Mouse (Mus musculus): Measurements from ENCODE around the gene Masp2.
A peak's percentile ranks its signal among the peaks of the same experiment; 100 is the strongest.

Masp2 gene

GRCm38 (mm10) chr4:148602357-148603120 lies at the start of gene Masp2:
Gene Masp2 (plus strand): TSS chr4:148602554.
- DNase-seq (ENCODE audit: extremely low spot score, low spot score): no peak

DNA sequence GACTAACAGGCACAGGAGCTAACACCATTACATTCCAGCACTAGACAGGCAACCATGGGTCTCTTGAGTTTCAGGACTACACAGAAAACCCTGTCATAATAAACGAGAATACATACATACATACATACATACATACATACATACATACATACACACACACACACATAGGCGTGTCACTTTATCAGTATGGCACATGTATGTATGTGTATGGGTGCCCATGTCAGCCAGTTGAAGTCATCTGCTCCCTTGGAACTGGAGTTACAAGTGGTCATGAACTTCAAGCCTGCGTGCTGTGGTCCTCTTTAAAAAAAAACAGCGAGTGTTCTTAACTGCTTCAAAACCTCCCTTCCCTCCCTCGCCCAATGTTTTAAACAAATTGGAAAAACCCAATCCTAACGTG lies 44.6 kb upstream of the Masp2 start:
- DNase-seq (ENCODE audit: extremely low spot score, low spot score): no peak

- DNase-seq (ENCODE audit: extremely low spot score, low spot score): peak; percentile 88
These were observed 43.9 kb upstream of the Masp2 start, which contains the start of gene Exosc10 for GRCm38 (mm10) chr4:148558297-148559000. Gene Exosc10 (plus strand): TSS chr4:148558429.

DNA sequence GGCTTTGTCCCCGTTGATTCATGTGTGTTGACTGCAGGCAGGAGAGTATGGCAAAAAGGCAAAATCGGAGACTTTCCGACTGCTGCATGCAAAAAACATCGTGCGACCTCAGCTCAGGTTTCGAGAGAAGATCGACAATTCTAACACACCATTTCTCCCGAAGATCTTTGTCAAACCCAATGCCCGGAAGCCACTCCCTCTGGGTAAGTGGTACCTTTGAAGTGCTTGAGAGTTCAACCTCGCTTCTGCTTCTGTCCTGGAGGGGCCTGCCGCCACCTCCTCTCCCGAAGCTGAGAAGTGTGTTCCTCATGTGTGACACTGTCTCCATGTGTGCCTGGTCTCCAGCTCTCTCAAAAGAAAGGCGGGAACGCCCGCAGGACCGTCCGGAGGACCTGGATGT lies 39.7 kb upstream of the Masp2 start:
- no peak for DNase-seq (ENCODE audit: extremely low spot score, low spot score)

GRCm38 (mm10) chr4:148563595-148563994 lies 38.8 kb upstream of the Masp2 start:
- DNase-seq (ENCODE audit: extremely low spot score, low spot score): no peak

DNA sequence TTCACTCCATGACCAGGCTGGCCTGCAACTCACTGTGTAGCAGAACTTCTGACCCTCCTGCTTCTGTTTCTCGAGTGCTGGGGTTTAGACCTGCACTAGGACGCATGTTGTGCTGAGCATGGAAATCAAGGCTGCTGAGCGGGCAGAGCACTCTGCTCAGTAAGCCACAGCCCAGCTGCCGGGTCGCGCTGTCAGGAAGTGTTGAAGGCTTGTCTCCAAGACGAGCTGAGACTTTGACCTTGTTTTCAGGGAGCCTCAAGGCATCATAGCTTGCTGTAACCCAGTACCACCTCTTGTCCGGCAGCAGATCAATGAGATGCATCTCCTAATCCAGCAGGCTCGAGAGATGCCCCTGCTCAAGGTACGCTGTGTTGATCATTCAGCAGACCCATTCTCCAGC lies 32.2 kb upstream of the Masp2 start:
- DNase-seq (ENCODE audit: extremely low spot score, low spot score): no peak

GRCm38 (mm10) chr4:148570693-148571295 lies 31.6 kb upstream of the Masp2 start:
- DNase-seq (ENCODE audit: extremely low spot score, low spot score): no peak

DNA sequence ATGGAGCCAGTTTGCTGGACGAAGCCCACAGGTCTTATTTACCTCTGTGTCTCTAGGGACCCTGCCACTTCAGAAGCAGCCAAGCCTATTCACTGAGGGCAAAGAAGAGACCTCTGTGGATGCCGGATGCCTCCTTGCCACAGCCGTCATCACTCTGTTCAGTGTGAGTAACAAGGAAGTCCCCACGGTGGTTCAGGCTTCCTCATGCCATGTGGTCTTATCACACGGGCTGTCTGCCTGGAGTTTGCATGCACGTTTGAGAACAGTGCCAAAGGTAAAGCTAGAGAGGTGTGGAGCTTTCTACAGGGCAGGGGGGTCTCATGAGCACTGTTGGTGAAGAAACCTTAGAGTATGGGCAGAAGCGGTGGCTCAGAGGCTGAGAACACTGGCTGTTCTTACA lies 29.1 kb upstream of the Masp2 start:
- DNase-seq (ENCODE audit: extremely low spot score, low spot score): no peak

GRCm38 (mm10) chr4:148580765-148581164 lies 21.6 kb upstream of the Masp2 start:
- DNase-seq (ENCODE audit: extremely low spot score, low spot score): no peak

DNA sequence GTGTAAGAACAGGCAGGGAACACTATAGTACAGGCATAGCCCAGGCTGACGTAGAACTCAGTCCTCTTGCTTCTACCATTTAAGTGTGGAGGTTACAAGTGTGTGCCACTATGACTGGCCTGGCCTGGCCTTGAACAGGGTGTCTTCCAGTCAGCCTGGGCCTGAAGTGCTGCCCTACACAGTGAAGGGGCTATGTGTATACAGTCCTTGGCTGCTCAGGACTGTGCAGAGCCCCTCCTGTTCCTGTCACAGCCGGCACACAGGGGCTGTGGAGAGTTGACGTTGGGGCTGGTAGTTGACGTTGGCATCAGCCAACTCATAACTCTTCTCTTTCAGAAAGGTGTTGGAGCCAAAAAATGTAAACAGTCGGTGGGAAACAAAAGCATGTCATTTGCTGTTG lies 20.9 kb upstream of the Masp2 start:
- no peak for DNase-seq (ENCODE audit: extremely low spot score, low spot score)

- no peak for DNase-seq (ENCODE audit: extremely low spot score, low spot score)
These were observed 19.1 kb upstream of the Masp2 start for GRCm38 (mm10) chr4:148583257-148583656.

DNA sequence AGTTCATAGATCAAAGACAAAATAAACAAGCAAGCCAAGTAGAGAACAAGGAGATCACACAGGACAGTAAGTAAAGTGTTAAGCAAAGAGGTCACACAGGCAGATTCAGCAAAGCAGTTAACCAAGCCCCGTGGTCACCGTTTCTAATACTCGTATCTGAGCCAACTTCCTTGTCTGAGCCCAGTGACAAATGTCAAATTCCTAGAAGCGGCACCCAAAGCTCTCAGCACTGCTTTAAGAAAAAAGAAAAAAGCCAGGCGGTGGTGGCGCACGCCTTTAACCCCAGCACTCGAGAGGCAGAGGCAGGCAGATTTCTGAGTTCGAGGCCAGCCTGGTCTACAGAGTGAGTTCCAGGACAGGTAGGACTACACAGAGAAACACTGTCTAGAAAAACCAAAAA lies 15.7 kb upstream of the Masp2 start:
- no peak for DNase-seq (ENCODE audit: extremely low spot score, low spot score)

GRCm38 (mm10) chr4:148588793-148589192 lies 13.6 kb upstream of the Masp2 start:
- no peak for DNase-seq (ENCODE audit: extremely low spot score, low spot score)

DNA sequence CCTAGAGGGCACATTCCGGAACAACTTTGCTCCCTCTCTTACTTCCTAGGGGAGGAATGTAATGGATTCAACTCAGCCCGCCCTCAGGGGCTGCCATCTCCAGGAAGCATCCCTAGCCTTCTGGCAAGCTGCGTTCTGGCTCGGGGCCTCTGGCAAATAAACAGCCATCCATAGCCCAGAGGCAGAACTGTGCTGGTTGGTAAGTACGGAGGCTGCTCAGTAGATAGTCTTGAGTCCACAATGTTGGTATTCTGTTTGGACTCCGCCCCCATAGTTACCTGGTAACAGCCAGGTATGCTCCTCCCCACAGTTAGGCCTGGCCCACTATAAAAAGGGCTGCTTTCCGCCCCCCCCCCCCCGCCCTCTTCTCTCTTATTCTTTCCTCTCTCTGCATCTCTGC lies 12.8 kb upstream of the Masp2 start:
- DNase-seq (ENCODE audit: extremely low spot score, low spot score): no peak

DNA sequence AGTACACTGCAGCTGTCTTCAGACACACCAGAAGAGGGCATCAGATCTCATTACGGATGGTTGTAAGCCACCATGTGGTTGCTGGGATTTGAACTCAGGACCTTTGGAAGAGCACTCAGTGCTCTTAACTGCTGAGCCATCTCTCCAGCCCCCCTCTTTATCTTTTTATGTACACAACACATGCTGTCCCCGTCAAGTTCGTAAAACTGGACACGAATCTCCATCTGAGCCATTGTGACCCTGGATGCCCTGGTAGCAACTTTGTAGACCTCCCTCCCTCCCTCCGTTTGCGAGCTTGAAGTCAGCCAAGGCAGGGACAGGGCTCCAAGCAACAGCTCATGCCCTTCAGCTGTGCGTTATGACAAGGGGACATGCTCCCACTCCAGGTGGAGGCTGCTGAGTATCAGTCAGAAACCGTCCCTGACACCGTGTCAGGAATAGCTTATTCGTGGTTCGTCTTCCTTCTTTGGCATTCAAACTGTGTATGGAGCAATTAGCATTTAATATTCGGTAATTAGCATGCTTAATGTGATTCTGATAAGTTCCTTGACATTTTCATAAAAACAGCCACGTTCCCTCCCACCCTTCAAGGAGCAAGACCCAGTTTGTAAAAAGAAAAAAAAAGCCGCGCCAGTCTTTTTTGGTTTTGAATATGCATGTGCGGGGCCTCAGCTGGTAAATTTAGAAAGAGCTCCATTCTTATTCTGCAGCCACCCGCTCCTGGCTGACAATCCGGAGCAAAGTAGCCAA lies 11.8 kb upstream of the Masp2 start:
- DNase-seq (ENCODE audit: extremely low spot score, low spot score): peak; percentile 55

- peak; percentile 94 for DNase-seq (ENCODE audit: extremely low spot score, low spot score)
These were observed 11.2 kb upstream of the Masp2 start, which contains the start of gene Srm for GRCm38 (mm10) chr4:148591171-148591630. Gene Srm (plus strand): TSS chr4:148591503.

DNA sequence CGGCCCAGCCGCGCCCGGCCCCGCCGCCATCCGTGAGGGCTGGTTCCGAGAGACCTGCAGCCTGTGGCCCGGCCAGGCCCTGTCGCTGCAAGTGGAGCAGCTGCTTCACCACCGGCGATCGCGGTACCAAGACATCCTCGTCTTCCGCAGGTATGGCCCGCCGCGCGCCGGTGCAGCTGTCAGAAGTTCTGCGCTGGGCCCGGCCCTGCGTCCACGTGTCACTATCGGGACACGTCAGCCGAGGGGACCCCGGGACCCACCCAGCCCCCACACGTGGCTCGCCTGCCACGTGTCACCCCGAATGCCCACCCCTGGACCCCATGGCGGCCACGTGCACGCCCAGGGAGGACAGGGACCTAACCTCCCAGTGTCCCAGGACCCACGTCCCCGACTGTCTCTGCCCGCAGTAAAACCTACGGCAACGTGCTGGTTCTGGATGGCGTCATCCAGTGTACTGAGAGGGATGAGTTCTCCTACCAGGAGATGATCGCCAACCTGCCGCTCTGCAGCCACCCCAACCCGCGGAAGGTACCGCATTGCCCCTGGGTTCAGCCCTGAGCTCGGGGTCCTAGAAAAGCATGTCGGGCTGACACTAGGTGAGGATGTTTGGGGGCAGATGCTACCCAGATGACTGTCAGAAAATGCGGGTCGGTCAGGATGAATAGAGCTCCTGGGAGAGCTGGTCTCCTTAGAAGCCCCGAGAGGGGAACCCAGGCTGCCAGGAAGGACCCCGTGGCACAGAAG lies 10.5 kb upstream of the Masp2 start:
- peak; percentile 38 for DNase-seq (ENCODE audit: extremely low spot score, low spot score)

DNA sequence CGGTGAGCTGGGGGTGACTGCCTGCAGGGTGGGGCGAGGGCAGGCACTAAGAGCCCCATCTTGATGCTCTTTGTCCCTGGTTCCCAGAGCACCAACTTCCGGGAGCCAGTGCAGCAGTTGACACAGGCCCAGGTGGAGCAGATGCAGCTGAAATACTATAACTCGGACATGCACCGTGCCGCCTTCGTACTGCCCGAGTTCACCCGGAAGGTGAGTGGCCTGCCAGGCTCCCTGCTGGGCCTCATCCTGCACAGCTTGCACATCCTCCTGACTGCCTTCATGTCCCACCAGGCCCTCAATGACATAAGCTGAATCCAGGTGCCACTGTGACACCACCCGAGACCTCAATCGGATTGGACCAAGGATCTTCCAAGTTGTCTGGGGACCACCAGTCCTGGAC lies 8.4 kb upstream of the Masp2 start:
- DNase-seq (ENCODE audit: extremely low spot score, low spot score): no peak

- DNase-seq (ENCODE audit: extremely low spot score, low spot score): no peak
These were observed 6.4 kb upstream of the Masp2 start for GRCm38 (mm10) chr4:148595916-148596315.

GRCm38 (mm10) chr4:148596731-148597130 lies 5.6 kb upstream of the Masp2 start:
- DNase-seq (ENCODE audit: extremely low spot score, low spot score): no peak

GRCm38 (mm10) chr4:148598826-148599225 lies 3.5 kb upstream of the Masp2 start:
- DNase-seq (ENCODE audit: extremely low spot score, low spot score): no peak
